Mouse (Mus musculus) C2C12 (cell line): ENCODE measurements around the gene Synm. TPM values are rescaled to one million over a fixed set of nuclear protein-coding genes. Genes with fewer than 3 reads are reported as not detected.

Experiments used
- H3K27me3 ChIP-seq: one replicate; pipeline ENCODE4 v1.6.1; 2011; ENCODE audit not compliant: control insufficient read depth, insufficient read depth, insufficient read length
- H3K36me3 ChIP-seq: one replicate; pipeline ENCODE4 v1.6.1; 2011; ENCODE audit not compliant: control insufficient read depth, insufficient read depth
- H3K4me3 ChIP-seq: one replicate; pipeline ENCODE4 v1.5.1; 2011; ENCODE audit warnings: mild to moderate bottlenecking, control low read depth; ENCODE audit not compliant: poor library complexity, insufficient read depth, severe bottlenecking
- H3K79me2 ChIP-seq: one replicate; pipeline ENCODE4 v1.6.1; 2011; ENCODE audit not compliant: control insufficient read depth, insufficient read depth
- H3K79me3 ChIP-seq: one replicate; pipeline ENCODE4 v1.6.1; 2011; ENCODE audit warnings: low read depth, control low read depth
- H3ac ChIP-seq: one replicate; pipeline ENCODE3; 2011; ENCODE audit warnings: low read depth; ENCODE audit not compliant: control insufficient read depth, insufficient read length
- CEBPB ChIP-seq: IDR thresholded peaks from one replicate; pipeline ENCODE4 v1.6.1; 2011; ENCODE audit warnings: low read depth, mild to moderate bottlenecking, control low read depth, moderate library complexity
- CTCF ChIP-seq: IDR thresholded peaks from one replicate; pipeline ENCODE4 v1.5.1; 2011; ENCODE audit not compliant: control insufficient read depth, insufficient read depth, insufficient read length
- FOSL1 ChIP-seq: IDR thresholded peaks from one replicate; pipeline ENCODE4 v1.8.0; 2011; ENCODE audit warnings: mild to moderate bottlenecking, low read length; ENCODE audit not compliant: poor library complexity, insufficient read depth, severe bottlenecking
- MAX ChIP-seq: IDR thresholded peaks from one replicate; pipeline ENCODE4 v1.6.1; 2011; ENCODE audit warnings: mild to moderate bottlenecking, control low read depth
- MYOD1 ChIP-seq: IDR thresholded peaks from one replicate; pipeline ENCODE4 v1.6.1; 2011; ENCODE audit warnings: low read depth; ENCODE audit not compliant: control insufficient read depth, insufficient read length
- MYOG ChIP-seq: IDR thresholded peaks from one replicate; pipeline ENCODE4 v1.6.1; 2011; ENCODE audit not compliant: control insufficient read depth, insufficient read length; ENCODE audit errors: extremely low read depth
- USF1 ChIP-seq: IDR thresholded peaks from one replicate; pipeline ENCODE4 v1.6.1; 2011; ENCODE audit warnings: low read depth, mild to moderate bottlenecking, control low read depth, moderate library complexity
- polyA plus RNA-seq: library from polyadenylated mRNA; unstranded; fragments of >200 nt; fragmentation: generic; extraction: Trizol; gene quantifications from one replicate; pipeline ENCODE4 v1.2.1, GENCODE M21; 2012; ENCODE audit warnings: missing spikeins

Gene Synm
- polyA plus RNA-seq, 1 experiment = 0.14 TPM

- Histone ChIP-seq H3K36me3 (no peaks in the 10 kb centered on the region), H3K4me3 (no peak overlapping the region), H3ac (no peak overlapping the region), H3K79me3 (no peaks in the 10 kb centered on the region), H3K79me2 (no peaks in the 10 kb centered on the region), H3K27me3 (no peaks in the 10 kb centered on the region)
- TF ChIP-seq MYOD1 = no peak
- no peak for TF ChIP-seq CEBPB
- no peak for TF ChIP-seq MYOG
- TF ChIP-seq USF1 = no peak
- no peak for TF ChIP-seq CTCF
- no peak for TF ChIP-seq MAX
- TF ChIP-seq FOSL1 = no peak
Measured at GRCm38 (mm10) chr7:67728809-67729208, 30.7 kb downstream of the Synm start.

GRCm38 (mm10) chr7:67728203-67728602, 31.3 kb downstream of the Synm start:
- Histone ChIP-seq H3K79me3 (no peaks in the 10 kb centered on the region), H3K4me3 (no peak overlapping the region), H3K27me3 (no peaks in the 10 kb centered on the region), H3K79me2 (no peaks in the 10 kb centered on the region), H3K36me3 (no peaks in the 10 kb centered on the region), H3ac (no peak overlapping the region)
- TF ChIP-seq FOSL1 = no peak
- no peak for TF ChIP-seq MYOD1
- TF ChIP-seq CTCF = no peak
- TF ChIP-seq MAX = no peak
- no peak for TF ChIP-seq MYOG
- TF ChIP-seq USF1 = no peak
- no peak for TF ChIP-seq CEBPB

- Histone ChIP-seq H3K36me3 (no peaks in the 10 kb centered on the region), H3K79me2 (no peaks in the 10 kb centered on the region), H3K27me3 (no peaks in the 10 kb centered on the region), H3K79me3 (no peaks in the 10 kb centered on the region), H3K4me3 (no peak overlapping the region), H3ac (no peak overlapping the region)
- TF ChIP-seq MAX (no peak), CTCF (no peak), FOSL1 (no peak), CEBPB (no peak), USF1 (no peak), MYOD1 (no peak), MYOG (no peak)
Measured at GRCm38 (mm10) chr7:67725016-67725415, 34.5 kb downstream of the Synm start.

GRCm38 (mm10) chr7:67724536-67724935, 35.0 kb downstream of the Synm start:
- no peaks in the 10 kb centered on the region for H3K36me3 ChIP-seq
- H3ac ChIP-seq = no peak overlapping the region
- TF ChIP-seq CEBPB = no peak
- no peak for TF ChIP-seq MYOG
- TF ChIP-seq MYOD1 = no peak
- no peak for TF ChIP-seq USF1
- no peaks in the 10 kb centered on the region for H3K79me3 ChIP-seq
- no peaks in the 10 kb centered on the region for H3K27me3 ChIP-seq
- no peak overlapping the region for H3K4me3 ChIP-seq
- H3K79me2 ChIP-seq = no peaks in the 10 kb centered on the region

- Histone ChIP-seq H3K79me3 (no peaks in the 10 kb centered on the region), H3K27me3 (no peaks in the 10 kb centered on the region), H3K4me3 (no peak overlapping the region), H3K79me2 (no peaks in the 10 kb centered on the region), H3ac (no peak overlapping the region), H3K36me3 (no peaks in the 10 kb centered on the region)
- TF ChIP-seq MYOD1 (no peak), MAX (no peak)
Measured at GRCm38 (mm10) chr7:67722163-67722562, 37.4 kb downstream of the Synm start.

GRCm38 (mm10) chr7:67718804-67719203, 40.7 kb downstream of the Synm start:
- H3K79me3 ChIP-seq = no peaks in the 10 kb centered on the region
- H3K4me3 ChIP-seq = no peak overlapping the region
- TF ChIP-seq MAX (no peak), CEBPB (no peak), FOSL1 (no peak), USF1 (no peak), CTCF (no peak), MYOD1 (no peak), MYOG (no peak)
- no peaks in the 10 kb centered on the region for H3K79me2 ChIP-seq
- H3K27me3 ChIP-seq = no peaks in the 10 kb centered on the region
- no peak overlapping the region for H3ac ChIP-seq
- no peaks in the 10 kb centered on the region for H3K36me3 ChIP-seq
